Mouse (Mus musculus) limb, embryonic 15.5 days (tissue): Measurements from ENCODE around the gene Ugp2. TPM values are rescaled to one million over a fixed set of nuclear protein-coding genes. Genes with fewer than 3 reads are reported as not detected.

Experiments used
- ATAC-seq: fragments of 200-750 bp; cut with Nextera tagmentation; 2 replicates; pipeline ENCODE4 v1.8.0; 2017; ENCODE audit warnings: low read depth, moderate TSS enrichment; ENCODE audit not compliant: insufficient number of reproducible peaks, low FRiP score, low TSS enrichment
- H3K27ac ChIP-seq: fragments of 300-500 bp; sonication (generic); 2 replicates; pipeline ENCODE4 v1.5.1; 2015; ENCODE audit warnings: moderate library complexity, mild to moderate bottlenecking, inconsistent platforms
- H3K27me3 ChIP-seq: fragments of 300-500 bp; sonication (generic); 2 replicates; pipeline ENCODE4 v1.6.1; 2015; ENCODE audit warnings: inconsistent platforms
- H3K36me3 ChIP-seq: fragments of 300-500 bp; sonication (generic); 2 replicates; pipeline ENCODE4 v1.6.1; 2015; ENCODE audit warnings: inconsistent platforms
- H3K4me1 ChIP-seq: fragments of 300-500 bp; sonication (generic); 2 replicates; pipeline ENCODE4 v1.6.1; 2015; ENCODE audit warnings: inconsistent platforms
- H3K4me2 ChIP-seq: fragments of 300-500 bp; sonication (generic); 2 replicates; pipeline ENCODE4 v1.6.1; 2015; ENCODE audit warnings: mild to moderate bottlenecking, inconsistent platforms
- H3K4me3 ChIP-seq: fragments of 300-500 bp; sonication (generic); 2 replicates; pipeline ENCODE4 v1.5.1; 2015; ENCODE audit warnings: mild to moderate bottlenecking, inconsistent platforms
- H3K9ac ChIP-seq: fragments of 300-500 bp; sonication (generic); 2 replicates; pipeline ENCODE4 v1.6.1; 2015; ENCODE audit warnings: inconsistent platforms
- H3K9me3 ChIP-seq: fragments of 300-500 bp; sonication (generic); 2 replicates; pipeline ENCODE4 v1.6.1; 2016; ENCODE audit warnings: inconsistent platforms
- WGBS: fragments of 180-500 bp; shearing (Covaris S2); methylation state at CpG from one replicate; pipeline ENCODE4 v1.1.7; 2015; 5-methylcytosine and 5-hydroxymethylcytosine counted together
- polyA plus RNA-seq: library from polyadenylated mRNA; unstranded; fragments of >200 nt; fragmentation: Nextera tagmentation; extraction: Ambion mirVana; gene quantifications from 2 replicates; pipeline ENCODE4 v1.2.1, GENCODE M21; 2015

Gene Ugp2
- polyA plus RNA-seq = 101 and 121 TPM in 2 replicates

DNA sequence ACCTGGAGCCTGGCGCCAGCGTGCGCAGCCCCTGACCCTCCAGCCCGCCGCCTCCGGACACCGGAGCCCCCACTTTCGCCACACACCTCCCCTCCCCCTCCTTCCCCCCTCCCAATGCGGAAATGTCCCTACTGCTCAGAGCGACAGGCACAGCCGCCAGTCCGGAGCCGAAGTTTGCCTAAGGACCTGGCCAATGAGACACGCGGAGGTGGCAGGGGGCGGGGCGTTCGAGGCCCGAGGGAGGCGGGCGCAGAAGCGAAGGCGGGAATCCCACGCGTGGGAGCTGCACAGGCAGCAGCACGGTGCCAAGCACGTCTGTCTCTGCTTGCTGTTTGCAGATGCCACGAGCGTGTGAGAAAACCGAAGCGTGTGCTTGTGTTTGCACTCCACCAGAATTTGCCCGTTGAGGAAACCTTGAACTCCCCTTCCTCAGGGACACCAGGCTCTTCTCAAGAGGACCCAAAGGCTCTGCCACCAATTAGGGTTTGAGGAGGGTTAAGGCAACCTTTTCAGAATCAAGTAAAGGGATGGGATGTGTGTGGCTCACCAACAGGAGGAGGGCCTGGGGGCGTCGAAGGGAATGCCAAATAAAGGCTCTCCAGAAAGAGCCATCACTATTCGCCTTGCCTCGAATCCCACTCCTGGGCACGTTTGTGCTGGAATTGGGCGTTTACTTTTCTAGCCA is at the start of gene Ugp2:
TSS of gene Ugp2 (minus strand) at position 80 of the 685 bp plus-strand sequence.
- Histone ChIP-seq H3K4me3 (peak within 1 kb of the TSS; percentile 76), H3K4me1 (peaks cover 22% of the 10 kb centered on the region), H3K9me3 (no peaks in the 10 kb centered on the region), H3K4me2 (peak within 1 kb of the TSS; percentile 73), H3K27ac (peak within 1 kb of the TSS; percentile 97), H3K9ac (peak within 1 kb of the TSS; percentile 66), H3K36me3 (no peaks in the 10 kb centered on the region), H3K27me3 (no peaks in the 10 kb centered on the region)
- WGBS = 5% methylated on average over 38 of the region's 38 CpGs
- peak; percentile 92 for ATAC-seq

DNA sequence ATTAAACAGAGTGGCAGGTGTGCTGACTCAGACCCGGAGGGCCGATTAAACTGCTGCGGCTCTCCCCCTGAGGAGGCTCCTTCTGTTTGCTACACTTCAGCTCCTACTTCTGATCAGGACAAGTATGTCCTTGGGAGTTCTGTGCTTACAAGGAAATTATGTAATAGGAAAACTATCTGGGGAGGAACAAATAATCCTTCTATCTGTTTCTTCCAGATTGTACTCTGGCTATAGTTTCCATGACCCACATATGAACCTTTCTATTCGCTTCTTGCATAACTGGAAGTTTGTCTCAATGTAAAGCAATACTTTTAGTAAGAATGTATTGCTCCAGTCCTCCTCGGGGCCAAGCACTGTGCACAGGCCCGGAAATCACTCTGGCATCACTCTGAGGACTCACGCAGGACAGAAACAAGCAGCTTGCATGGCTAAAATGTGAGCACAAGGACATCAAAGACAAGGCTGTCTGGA is 43.9 kb upstream of the Ugp2 start:
- 32% methylated on average over 7 of the region's 7 CpGs for WGBS

DNA sequence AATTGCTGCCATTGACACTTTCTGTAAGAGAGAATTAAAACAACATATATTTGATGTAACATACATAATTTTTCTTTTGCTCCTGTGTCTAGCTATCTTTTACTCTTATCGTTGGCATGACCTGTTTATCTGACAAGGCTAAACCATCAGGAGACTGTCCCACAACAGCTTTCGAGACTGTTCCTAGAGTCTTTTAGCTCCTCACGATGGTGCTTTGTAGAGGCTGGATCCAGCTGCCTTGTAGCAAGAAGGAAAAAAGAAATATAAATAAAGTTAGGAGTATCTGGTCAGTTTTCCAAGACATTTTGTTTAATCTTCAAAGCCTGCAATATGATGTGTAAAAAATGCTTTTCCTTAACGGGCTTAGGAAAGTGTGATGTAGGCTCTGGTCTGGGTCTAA is 35.7 kb upstream of the Ugp2 start:
- no peak for ATAC-seq
- Histone ChIP-seq H3K9ac (no peak overlapping the region), H3K27me3 (no peaks in the 10 kb centered on the region), H3K4me1 (no peaks in the 10 kb centered on the region), H3K27ac (no peak overlapping the region), H3K9me3 (no peaks in the 10 kb centered on the region), H3K36me3 (no peaks in the 10 kb centered on the region), H3K4me3 (no peak overlapping the region), H3K4me2 (no peak overlapping the region)
- 83% methylated on average over 4 of the region's 4 CpGs for WGBS

More for the DNA sequence above, 43.9 kb upstream of the Ugp2 start:
- Histone ChIP-seq H3K9ac (no peak overlapping the region), H3K36me3 (no peaks in the 10 kb centered on the region), H3K4me2 (no peak overlapping the region), H3K4me3 (no peak overlapping the region), H3K4me1 (no peaks in the 10 kb centered on the region), H3K27me3 (no peaks in the 10 kb centered on the region), H3K27ac (peak overlapping the region; percentile 34), H3K9me3 (no peaks in the 10 kb centered on the region)
- ATAC-seq = no peak

DNA sequence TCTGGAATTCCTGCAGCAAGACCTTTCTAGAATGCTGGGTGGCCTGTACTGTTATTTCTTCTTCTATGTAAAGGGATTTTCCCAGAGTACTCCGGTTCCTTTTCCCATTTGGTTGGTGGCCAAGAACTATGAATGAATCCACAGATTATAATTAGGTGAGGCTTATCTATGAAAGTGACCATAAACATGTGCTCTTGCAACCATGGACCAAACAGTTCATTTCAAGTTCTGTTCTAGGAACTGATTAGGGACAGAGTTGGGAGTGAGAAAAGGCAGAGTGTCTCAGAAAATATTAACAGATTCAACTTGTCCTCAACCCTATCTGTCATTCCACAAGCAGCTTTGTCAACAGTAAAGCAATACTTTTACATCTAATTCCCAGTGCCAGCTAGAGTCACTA is 35.1 kb upstream of the Ugp2 start:
- ATAC-seq = no peak
- no peaks in the 10 kb centered on the region for H3K36me3 ChIP-seq
- no peaks in the 10 kb centered on the region for H3K9me3 ChIP-seq
- 74% methylated on average over 1 of the region's 1 CpGs for WGBS
- no peak overlapping the region for H3K27ac ChIP-seq
- H3K9ac ChIP-seq = no peak overlapping the region
- H3K27me3 ChIP-seq = no peaks in the 10 kb centered on the region
- H3K4me2 ChIP-seq = no peak overlapping the region
- no peak overlapping the region for H3K4me3 ChIP-seq
- no peaks in the 10 kb centered on the region for H3K4me1 ChIP-seq

DNA sequence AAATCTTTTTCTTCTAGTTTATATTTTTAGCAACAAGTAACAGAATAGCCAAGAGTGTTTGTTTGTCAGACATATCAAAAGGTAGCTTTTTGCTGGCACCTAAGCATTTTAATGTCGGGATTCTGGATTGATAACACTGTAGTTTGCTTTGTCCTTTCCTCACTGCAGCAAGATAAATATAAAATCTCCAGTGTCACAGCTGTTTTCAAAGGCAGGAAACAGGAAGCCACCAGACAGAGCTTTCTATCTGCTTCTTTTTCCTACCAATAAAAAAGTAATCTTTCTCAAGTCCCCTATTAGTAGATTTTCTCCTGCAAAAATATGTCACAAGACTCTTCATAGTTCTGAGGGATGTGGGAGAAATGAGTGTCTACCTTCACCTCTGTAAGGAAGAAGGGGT is 32.9 kb upstream of the Ugp2 start:
- Histone ChIP-seq H3K4me2 (no peak overlapping the region), H3K36me3 (no peaks in the 10 kb centered on the region), H3K9ac (no peak overlapping the region), H3K27me3 (no peaks in the 10 kb centered on the region), H3K27ac (no peak overlapping the region), H3K4me3 (no peak overlapping the region), H3K4me1 (peaks cover 6% of the 10 kb centered on the region; the same call in 1 of the 2 replicates), H3K9me3 (no peaks in the 10 kb centered on the region)
- ATAC-seq = no peak
- WGBS = 76% methylated on average over 1 of the region's 1 CpGs

DNA sequence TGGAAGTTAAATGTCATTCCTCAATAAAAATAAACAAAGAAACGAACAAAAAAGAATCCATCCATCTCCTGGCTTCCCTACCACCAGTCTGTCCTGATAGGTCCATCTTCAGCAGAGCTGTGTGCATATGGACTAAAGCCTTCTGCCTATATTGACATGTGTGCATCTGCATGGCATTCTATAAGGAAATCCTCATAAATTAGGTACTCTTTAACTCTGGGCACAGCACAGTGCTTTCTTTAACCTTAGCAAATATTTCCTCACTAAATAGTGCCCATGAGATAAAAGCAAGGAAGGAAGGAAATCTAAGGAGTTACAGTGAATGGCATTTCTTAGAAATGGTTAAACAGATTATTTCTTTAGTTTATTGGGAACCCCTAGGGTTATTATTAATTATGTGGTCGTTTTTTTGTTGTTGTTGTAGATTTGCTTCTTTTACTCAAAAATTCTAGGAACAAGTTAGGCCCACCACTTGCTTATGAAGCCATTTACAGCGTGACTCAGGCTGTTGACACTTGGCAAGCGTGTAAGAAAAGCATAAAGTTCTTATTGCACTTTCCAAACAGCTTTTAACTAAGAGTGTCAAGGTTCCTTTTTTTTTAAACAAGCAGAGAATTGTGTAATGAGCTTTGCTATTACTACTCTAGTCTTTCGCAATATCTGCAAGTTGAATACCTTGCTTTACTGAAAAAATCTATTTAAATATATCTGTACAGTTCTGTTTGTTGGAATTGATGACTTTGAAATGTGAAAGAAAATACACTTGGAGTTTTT is 31.7 kb upstream of the Ugp2 start:
- no peak for ATAC-seq
- 41% methylated on average over 5 of the region's 5 CpGs for WGBS
- H3K27me3 ChIP-seq = no peaks in the 10 kb centered on the region
- peaks cover 10% of the 10 kb centered on the region; the same call in 1 of the 2 replicates for H3K4me1 ChIP-seq
- H3K9me3 ChIP-seq = no peaks in the 10 kb centered on the region
- H3K27ac ChIP-seq = no peak overlapping the region
- H3K36me3 ChIP-seq = no peaks in the 10 kb centered on the region
- no peak overlapping the region for H3K9ac ChIP-seq
- no peak overlapping the region for H3K4me3 ChIP-seq
- no peak overlapping the region for H3K4me2 ChIP-seq

DNA sequence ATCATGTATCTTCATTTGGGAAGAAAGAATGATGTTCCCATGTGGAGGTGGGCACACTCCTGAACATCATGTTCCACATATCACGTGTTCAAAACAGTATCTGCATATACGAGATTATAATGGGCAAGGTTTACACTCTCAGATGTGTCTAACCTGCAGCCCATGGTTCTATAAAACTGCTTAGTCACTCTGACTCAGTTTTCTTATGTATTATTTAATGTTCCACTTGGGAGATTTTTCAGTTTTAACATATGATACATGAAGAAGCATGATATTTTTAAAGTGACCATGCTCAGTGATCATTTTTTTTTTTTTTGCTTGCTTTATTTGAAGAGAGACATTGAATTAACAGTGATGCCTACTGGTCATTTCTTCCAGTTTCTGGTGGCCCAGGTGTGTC is 30.2 kb upstream of the Ugp2 start:
- H3K27ac ChIP-seq = no peak overlapping the region
- no peaks in the 10 kb centered on the region for H3K36me3 ChIP-seq
- no peak for ATAC-seq
- H3K27me3 ChIP-seq = no peaks in the 10 kb centered on the region
- peaks cover 10% of the 10 kb centered on the region; the same call in 1 of the 2 replicates for H3K4me1 ChIP-seq
- H3K9me3 ChIP-seq = no peaks in the 10 kb centered on the region
- no peak overlapping the region for H3K9ac ChIP-seq
- WGBS = 82% methylated on average over 2 of the region's 2 CpGs
- no peak overlapping the region for H3K4me2 ChIP-seq
- no peak overlapping the region for H3K4me3 ChIP-seq

DNA sequence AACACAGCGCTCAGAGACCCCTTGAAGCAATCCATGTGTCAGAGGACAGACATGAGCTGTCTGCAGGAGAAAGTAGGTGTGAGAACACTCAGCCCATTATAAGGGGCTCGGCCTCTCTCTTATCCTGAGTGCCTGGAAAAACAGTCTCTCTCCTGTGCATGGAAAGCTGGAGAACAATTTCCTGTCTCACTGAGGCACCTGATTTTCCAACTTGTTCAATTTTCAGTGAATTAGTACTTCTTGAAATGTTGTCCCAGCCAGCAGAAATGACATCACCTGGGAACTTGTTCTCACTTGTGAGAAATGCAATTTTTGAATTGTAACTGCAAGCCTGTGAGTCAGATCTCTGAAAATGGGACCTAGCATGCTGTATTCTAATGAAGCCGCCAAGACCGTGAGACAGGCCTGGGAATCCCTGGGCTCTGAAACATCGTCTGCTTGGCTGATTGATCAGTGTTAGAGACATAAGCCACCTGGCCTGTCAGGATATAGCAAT is 28.2 kb upstream of the Ugp2 start:
- no peaks in the 10 kb centered on the region for H3K27me3 ChIP-seq
- no peak overlapping the region for H3K9ac ChIP-seq
- WGBS = 19% methylated on average over 5 of the region's 5 CpGs
- peaks cover 10% of the 10 kb centered on the region; the same call in 1 of the 2 replicates for H3K4me1 ChIP-seq
- H3K36me3 ChIP-seq = no peaks in the 10 kb centered on the region
- no peak overlapping the region for H3K4me3 ChIP-seq
- H3K4me2 ChIP-seq = no peak overlapping the region
- H3K27ac ChIP-seq = peak overlapping the region; percentile 83
- 0 out of 2 replicates have a peak, but pooled peaks have one; percentile 65 for ATAC-seq
- no peaks in the 10 kb centered on the region for H3K9me3 ChIP-seq

DNA sequence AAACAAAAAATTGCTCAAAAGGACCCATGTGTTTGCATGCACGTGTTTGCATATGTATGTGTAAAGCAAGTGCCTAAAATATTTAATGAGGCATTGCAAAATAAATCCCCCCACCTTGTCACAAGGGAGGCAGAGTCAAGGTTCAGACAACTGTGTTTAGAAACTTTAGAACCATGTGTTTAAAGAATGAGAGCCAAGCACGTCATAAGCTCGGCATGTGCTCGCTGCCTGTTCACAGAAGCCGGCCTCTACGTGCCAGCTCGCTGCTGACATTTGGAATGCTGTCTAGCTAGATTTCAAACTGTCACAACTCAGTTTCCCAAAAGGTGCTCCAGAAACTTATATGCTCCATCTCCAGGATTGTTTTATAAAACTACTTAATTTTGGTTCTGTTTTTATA is 27.5 kb upstream of the Ugp2 start:
- Histone ChIP-seq H3K9me3 (no peaks in the 10 kb centered on the region), H3K36me3 (no peaks in the 10 kb centered on the region), H3K4me3 (no peak overlapping the region), H3K27ac (no peak overlapping the region), H3K4me1 (peaks cover 10% of the 10 kb centered on the region; the same call in 1 of the 2 replicates), H3K9ac (no peak overlapping the region), H3K4me2 (no peak overlapping the region), H3K27me3 (no peaks in the 10 kb centered on the region)
- 16% methylated on average over 7 of the region's 7 CpGs for WGBS
- ATAC-seq = no peak

DNA sequence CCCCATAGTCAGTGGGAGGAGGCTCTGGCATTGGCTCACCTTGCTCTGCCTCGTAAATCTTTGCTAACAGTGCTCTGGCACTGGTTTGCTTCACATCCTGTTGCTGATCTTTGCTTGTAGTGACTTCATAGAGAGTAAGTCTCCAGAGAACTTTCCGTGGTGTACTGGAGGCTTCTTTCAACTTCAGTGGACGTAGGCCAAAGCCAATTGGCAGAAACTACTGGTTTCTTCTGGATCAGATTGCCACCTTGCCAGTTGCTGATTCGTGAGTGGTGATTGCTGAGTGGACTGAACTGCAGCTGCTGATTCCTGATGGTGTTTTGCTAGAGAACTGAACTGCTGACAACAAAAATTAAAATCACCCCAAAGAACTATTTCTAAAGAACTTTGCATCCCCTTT is 15.8 kb upstream of the Ugp2 start:
- no peak overlapping the region for H3K4me3 ChIP-seq
- no peak overlapping the region for H3K9ac ChIP-seq
- H3K27ac ChIP-seq = no peak overlapping the region
- H3K9me3 ChIP-seq = no peaks in the 10 kb centered on the region
- H3K36me3 ChIP-seq = no peaks in the 10 kb centered on the region
- H3K4me1 ChIP-seq = no peaks in the 10 kb centered on the region
- H3K4me2 ChIP-seq = no peak overlapping the region
- no peaks in the 10 kb centered on the region for H3K27me3 ChIP-seq
- WGBS = 61% methylated on average over 4 of the region's 4 CpGs
- no peak for ATAC-seq

DNA sequence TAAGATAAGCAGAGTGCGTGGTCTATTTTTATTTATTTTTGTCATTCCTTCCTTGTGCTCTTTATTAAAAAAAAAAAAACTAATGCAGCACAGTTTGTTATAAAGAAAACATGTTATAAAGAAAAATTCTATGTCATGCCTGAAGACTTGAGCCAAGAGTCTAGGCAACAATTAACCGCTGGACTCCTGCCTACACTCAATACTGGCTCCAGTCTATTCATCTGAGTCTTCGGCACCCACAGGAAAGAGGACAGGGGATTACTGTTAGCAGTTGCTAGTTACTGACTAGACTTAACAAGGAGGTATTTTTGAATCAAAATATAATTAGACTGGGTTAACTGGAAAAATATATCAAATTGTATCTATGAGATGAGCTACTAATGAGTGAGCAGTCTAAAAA is 3.1 kb upstream of the Ugp2 start:
- ATAC-seq = no peak

More for the DNA sequence above, 3.1 kb upstream of the Ugp2 start:
- Histone ChIP-seq H3K4me2 (no peak overlapping the region), H3K9me3 (no peaks in the 10 kb centered on the region), H3K27me3 (no peaks in the 10 kb centered on the region), H3K4me3 (no peak overlapping the region), H3K4me1 (peaks cover 11% of the 10 kb centered on the region), H3K9ac (no peak overlapping the region), H3K27ac (no peak overlapping the region), H3K36me3 (no peaks in the 10 kb centered on the region)
- 79% methylated on average over 3 of the region's 3 CpGs for WGBS
